Mouse (Mus musculus): ENCODE data around the gene Trim72.

Gene Trim72

GRCm38 (mm10) chr7:128056917-128057444 is 53.2 kb downstream of the Trim72 start:
- DNase-seq: no peak

DNA sequence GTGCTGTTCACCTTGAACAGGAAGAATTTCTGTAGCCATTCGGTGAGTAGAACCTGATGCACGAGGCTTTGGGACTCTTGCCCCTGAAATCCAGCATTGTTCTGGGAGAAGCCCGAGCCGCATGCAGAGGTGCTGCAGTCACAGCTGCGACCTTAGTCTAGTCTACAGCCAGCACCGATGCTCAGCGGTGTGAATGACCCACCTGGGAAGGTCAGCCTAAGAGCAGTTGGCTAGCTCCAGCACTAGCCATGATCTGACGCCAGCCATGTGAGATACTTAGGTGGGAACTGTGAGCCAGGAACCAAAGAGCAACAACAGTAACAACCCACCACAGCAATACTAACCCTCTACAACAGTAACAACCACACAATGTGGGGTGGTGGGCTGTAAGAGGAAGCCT is 54.1 kb downstream of the Trim72 start:
- no peak for DNase-seq

DNA sequence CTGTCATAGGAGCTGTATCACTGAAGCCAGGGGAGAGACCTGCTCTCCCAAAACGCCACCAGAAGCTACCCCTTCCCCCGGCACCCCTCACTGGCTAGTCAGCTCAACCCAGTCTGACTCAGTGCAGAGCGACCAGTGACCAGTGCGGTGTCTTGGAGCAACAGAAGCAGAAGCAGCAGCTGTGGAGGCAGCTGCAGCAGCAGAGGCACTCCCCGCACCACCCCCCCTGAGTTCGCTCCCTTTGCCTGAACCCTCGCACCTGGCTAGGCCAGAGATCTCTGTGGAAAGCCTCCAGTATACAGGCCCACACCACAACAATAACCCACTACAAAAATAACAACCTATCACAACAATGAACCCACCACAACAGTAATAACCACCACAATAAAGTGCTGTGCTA is 54.8 kb downstream of the Trim72 start:
- peak; percentile 15 for DNase-seq

- peak; percentile 28 for DNase-seq
Measured at GRCm38 (mm10) chr7:128059091-128059490, 55.3 kb downstream of the Trim72 start.

Data from lung, postnatal 36 days (tissue).